Mouse (Mus musculus) testis, adult 2 months (tissue): Measurements from ENCODE around the gene Shroom3. TPM values are rescaled to one million over a fixed set of nuclear protein-coding genes. Genes with fewer than 3 reads are reported as not detected.

Experiments used
- H3K27ac ChIP-seq: fragments of 200-500 bp; 2 replicates; pipeline ENCODE4 v1.5.1; 2012; ENCODE audit warnings: low read depth, low read length; ENCODE audit not compliant: control insufficient read depth, insufficient read depth
- H3K27me3 ChIP-seq: fragments of 200-500 bp; 2 replicates; pipeline ENCODE4 v1.6.1; 2012; ENCODE audit warnings: mild to moderate bottlenecking, low read length, moderate library complexity; ENCODE audit not compliant: control insufficient read depth, insufficient read depth
- H3K36me3 ChIP-seq: fragments of 200-500 bp; 2 replicates; pipeline ENCODE4 v1.6.1; 2012; ENCODE audit warnings: mild to moderate bottlenecking, low read length; ENCODE audit not compliant: control insufficient read depth, insufficient read depth
- H3K4me1 ChIP-seq: fragments of 200-500 bp; 2 replicates; pipeline ENCODE4 v1.6.1; 2012; ENCODE audit warnings: low read length; ENCODE audit not compliant: control insufficient read depth, insufficient read depth
- H3K4me3 ChIP-seq: fragments of 200-500 bp; 2 replicates; pipeline ENCODE4 v1.5.1; 2012; ENCODE audit warnings: low read depth, mild to moderate bottlenecking, low read length, moderate library complexity, mixed read lengths; ENCODE audit not compliant: control insufficient read depth
- CTCF ChIP-seq: fragments of 200-500 bp; IDR thresholded peaks from 2 replicates; pipeline ENCODE4 v1.5.1; 2012; ENCODE audit warnings: low read depth, mild to moderate bottlenecking, inconsistent platforms, low read length, moderate library complexity; ENCODE audit not compliant: control insufficient read depth, insufficient read depth, insufficient replicate concordance
- POLR2A ChIP-seq: fragments of 200-500 bp; IDR thresholded peaks from 2 replicates; pipeline ENCODE4 v1.6.1; 2012; ENCODE audit warnings: low read depth, mild to moderate bottlenecking, inconsistent platforms, low read length, moderate library complexity; ENCODE audit not compliant: control insufficient read depth
- polyA plus RNA-seq: library from polyadenylated mRNA; depleted of rRNA; stranded (reverse); fragments of >200 nt; gene quantifications from 2 replicates; pipeline ENCODE4 v1.2.3, GENCODE M21; 2012

Shroom3 gene
- polyA plus RNA-seq, 1 experiment: 25.6 TPM

- Histone ChIP-seq H3K4me1 (peaks cover 6% of the 10 kb centered on the region), H3K27ac (no peak overlapping the region), H3K27me3 (no peaks in the 10 kb centered on the region), H3K4me3 (no peak overlapping the region; the same call in 1 of the 2 replicates), H3K36me3 (no peaks in the 10 kb centered on the region)
- TF ChIP-seq CTCF: no peak
- TF ChIP-seq POLR2A: no peak
These were observed 241.7 kb downstream of the Shroom3 start for GRCm38 (mm10) chr5:92924851-92925477.

GRCm38 (mm10) chr5:92927667-92928066 is 244.4 kb downstream of the Shroom3 start:
- H3K36me3 ChIP-seq: no peaks in the 10 kb centered on the region

GRCm38 (mm10) chr5:92930557-92930956 is 247.3 kb downstream of the Shroom3 start:
- Histone ChIP-seq H3K36me3 (no peaks in the 10 kb centered on the region), H3K27ac (peak overlapping the region; percentile 32; the same call in 1 of the 2 replicates), H3K4me1 (no peaks in the 10 kb centered on the region), H3K27me3 (no peaks in the 10 kb centered on the region), H3K4me3 (no peak overlapping the region)
- TF ChIP-seq CTCF: no peak
- no peak for TF ChIP-seq POLR2A

More at GRCm38 (mm10) chr5:92927667-92928066, 244.4 kb downstream of the Shroom3 start:
- Histone ChIP-seq H3K4me1 (peaks cover 6% of the 10 kb centered on the region), H3K4me3 (no peak overlapping the region), H3K27me3 (no peaks in the 10 kb centered on the region), H3K27ac (no peak overlapping the region)
- TF ChIP-seq CTCF (no peak), POLR2A (no peak)

- no peak for TF ChIP-seq CTCF
- no peak for TF ChIP-seq POLR2A
- Histone ChIP-seq H3K27ac (no peak overlapping the region), H3K36me3 (no peaks in the 10 kb centered on the region)
These were observed 248.1 kb downstream of the Shroom3 start for GRCm38 (mm10) chr5:92931298-92931697.

GRCm38 (mm10) chr5:92933010-92933409 is 249.8 kb downstream of the Shroom3 start:
- Histone ChIP-seq H3K36me3 (no peaks in the 10 kb centered on the region; the same call in 1 of the 2 replicates), H3K27ac (no peak overlapping the region), H3K27me3 (no peaks in the 10 kb centered on the region), H3K4me3 (no peak overlapping the region), H3K4me1 (no peaks in the 10 kb centered on the region)
- TF ChIP-seq CTCF (no peak), POLR2A (no peak)

More at GRCm38 (mm10) chr5:92931298-92931697, 248.1 kb downstream of the Shroom3 start:
- H3K4me3 ChIP-seq: no peak overlapping the region
- no peaks in the 10 kb centered on the region for H3K4me1 ChIP-seq
- H3K27me3 ChIP-seq: no peaks in the 10 kb centered on the region

- TF ChIP-seq POLR2A (no peak), CTCF (no peak)
- Histone ChIP-seq H3K4me1 (no peaks in the 10 kb centered on the region), H3K27ac (no peak overlapping the region), H3K27me3 (no peaks in the 10 kb centered on the region), H3K4me3 (no peak overlapping the region), H3K36me3 (no peaks in the 10 kb centered on the region; the same call in 1 of the 2 replicates)
These were observed 250.5 kb downstream of the Shroom3 start for GRCm38 (mm10) chr5:92933599-92934217.

- Histone ChIP-seq H3K4me1 (no peaks in the 10 kb centered on the region), H3K36me3 (no peaks in the 10 kb centered on the region; the same call in 1 of the 2 replicates)
- no peak for TF ChIP-seq POLR2A
- TF ChIP-seq CTCF: no peak
These were observed 251.2 kb downstream of the Shroom3 start for GRCm38 (mm10) chr5:92934269-92934939.

GRCm38 (mm10) chr5:92935883-92936282 is 252.6 kb downstream of the Shroom3 start:
- Histone ChIP-seq H3K4me1 (peaks cover 1% of the 10 kb centered on the region), H3K27ac (no peak overlapping the region), H3K36me3 (no peaks in the 10 kb centered on the region; the same call in 1 of the 2 replicates), H3K4me3 (no peak overlapping the region), H3K27me3 (no peaks in the 10 kb centered on the region)
- TF ChIP-seq POLR2A (no peak), CTCF (no peak)

More at GRCm38 (mm10) chr5:92934269-92934939, 251.2 kb downstream of the Shroom3 start:
- Histone ChIP-seq H3K4me3 (no peak overlapping the region), H3K27me3 (no peaks in the 10 kb centered on the region), H3K27ac (no peak overlapping the region)
